ENCODE assay signal across 22 mouse cellular contexts in genomic region chr17:88885526-88885925, GRCm38 (mm10).
"Had no signal": no experiment of that assay in that cellular context is flagged by ENCODE, and none has a peak within 500 bp of the region (broad histone marks: within the 10 kb centered on the region; RNA-seq: fewer than 3 reads in every experiment).

No protein-coding gene starts in this region.

- H3K27ac ChIP-seq: kidney, postnatal 0 days; layer of hippocampus, adult 2 months; limb, embryonic 10.5 days; limb, embryonic 13.5 days; liver, embryonic 12.5 days; liver, embryonic 15.5 days; lung, embryonic 15.5 days; midbrain, embryonic 10.5 days; neural tube, embryonic 12.5 days; neural tube, embryonic 15.5 days; stomach, postnatal 0 days had no signal

- DNase-seq: kidney, postnatal 25 days; layer of hippocampus, adult 9-11 months; liver; lung, adult 18-20 months; lung, postnatal 10 days; lung, postnatal 36 days; midbrain, embryonic 14.5 days; thymus, adult 2 months; thymus, postnatal 14 days; thymus, postnatal 4 days had no signal

- H3K4me1 ChIP-seq: limb, embryonic 10.5 days; limb, embryonic 13.5 days; liver, embryonic 12.5 days; liver, embryonic 15.5 days; lung, embryonic 15.5 days; megakaryocyte, embryonic 14.5 days; midbrain, embryonic 10.5 days; neural tube, embryonic 12.5 days; neural tube, embryonic 15.5 days had no signal

- H3K36me3 ChIP-seq: limb, embryonic 10.5 days; limb, embryonic 13.5 days; liver, embryonic 12.5 days; liver, embryonic 15.5 days; lung, embryonic 15.5 days; midbrain, embryonic 10.5 days; neural tube, embryonic 12.5 days; neural tube, embryonic 15.5 days had no signal

- H3K9ac ChIP-seq: limb, embryonic 13.5 days; liver, embryonic 12.5 days; liver, embryonic 15.5 days; lung, embryonic 15.5 days; neural tube, embryonic 12.5 days; neural tube, embryonic 15.5 days had no signal

- H3K4me3 ChIP-seq: layer of hippocampus, adult 2 months; limb, embryonic 10.5 days; limb, embryonic 13.5 days; liver, embryonic 12.5 days; liver, embryonic 15.5 days; lung, embryonic 15.5 days; megakaryocyte, embryonic 14.5 days; midbrain, embryonic 10.5 days; neural tube, embryonic 12.5 days; neural tube, embryonic 15.5 days had no signal

- H3K27me3 ChIP-seq: limb, embryonic 13.5 days; liver, embryonic 12.5 days; liver, embryonic 15.5 days; lung, embryonic 15.5 days; megakaryocyte, embryonic 14.5 days; neural tube, embryonic 12.5 days; neural tube, embryonic 15.5 days had no signal

- ATAC-seq: liver, embryonic 12.5 days had no signal

- H3K4me2 ChIP-seq: limb, embryonic 13.5 days; liver, embryonic 12.5 days; liver, embryonic 15.5 days; lung, embryonic 15.5 days; neural tube, embryonic 12.5 days; neural tube, embryonic 15.5 days had no signal

- H3K9me3 ChIP-seq: limb, embryonic 10.5 days; limb, embryonic 13.5 days; liver, embryonic 12.5 days; liver, embryonic 15.5 days; lung, embryonic 15.5 days; midbrain, embryonic 10.5 days; neural tube, embryonic 12.5 days; neural tube, embryonic 15.5 days had no signal
